Mouse (Mus musculus): ENCODE data around the gene Pbp2. TPM values are rescaled to one million over a fixed set of nuclear protein-coding genes. Genes with fewer than 3 reads are reported as not detected.

The Pbp2 gene
- total and polyA plus RNA-seq, 3 experiments, result not detected

DNA sequence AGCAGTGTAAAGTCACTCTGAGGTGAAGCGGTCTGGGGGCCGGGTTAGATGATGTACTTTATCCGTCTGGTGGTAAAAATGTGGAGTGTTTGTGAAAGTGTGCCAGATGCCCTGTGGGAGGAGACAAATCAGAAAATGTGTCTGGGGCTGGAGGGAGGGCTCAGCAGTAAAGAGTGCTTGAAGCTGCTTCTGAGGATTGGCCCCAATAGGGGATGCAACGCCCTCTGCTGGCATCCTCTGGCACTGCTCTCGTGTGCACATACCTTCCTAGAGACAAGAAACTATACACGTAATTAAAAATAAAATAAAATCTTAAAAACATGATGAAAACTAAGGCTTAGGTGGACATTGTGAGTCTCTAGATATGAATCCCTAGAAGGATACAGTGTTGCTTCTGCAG is 49.8 kb downstream of the Pbp2 start:
- H3K9ac ChIP-seq (ENCODE audit: low read depth, low read length), result no peak overlapping the region
- no peaks in the 10 kb centered on the region for H3K4me1 ChIP-seq (ENCODE audit: control insufficient read depth, insufficient read depth, low read length)
- H3K27ac ChIP-seq, result no peak overlapping the region
- intact Hi-C loops (cut with DNase I), result no loop called here
- no peak overlapping the region for H3K4me3 ChIP-seq
- no peaks in the 10 kb centered on the region for H3K27me3 ChIP-seq (ENCODE audit: control insufficient read depth, insufficient read depth, low read length)
- no peaks in the 10 kb centered on the region for H3K36me3 ChIP-seq (ENCODE audit: control insufficient read depth, insufficient read depth, low read length)
- DNase-seq, result no peak
- no peak for TF ChIP-seq EP300 (IDR thresholded peaks at IDR 0.05; ENCODE audit: insufficient read depth, low read depth, low read length)
- 0 out of 2 replicates have a peak, but pooled peaks have one; percentile 12 for TF ChIP-seq CTCF (IDR thresholded peaks at IDR 0.05)
- no peak for TF ChIP-seq POLR2A (IDR thresholded peaks at IDR 0.05; ENCODE audit: insufficient read depth, low read depth, low read length)
- H3K79me2 ChIP-seq (replicated peaks; ENCODE audit: control insufficient read depth, insufficient read depth, low read length), result no peaks in the 10 kb centered on the region
- WGBS, result 94% methylated on average over 6 of the region's 6 CpGs

Other genes starting within 250 kb of the Pbp2 start
- 1 to 10 TPM; 1.2 to 2.9 TPM for gene Gprc5a, start 244.8 kb downstream of the Pbp2 start, total RNA-seq (2021)
- 1.4 and 3.4 TPM in 2 replicates for gene Gprc5a, start 244.8 kb downstream of the Pbp2 start, polyA plus RNA-seq (2012; rRNA removed)
- gene Gprc5d, start 192.1 kb downstream of the Pbp2 start, total RNA-seq (2021), result not detected
- not detected in 2 replicates for gene Gprc5d, start 192.1 kb downstream of the Pbp2 start, polyA plus RNA-seq (2012; rRNA removed)
- 1 to 10 TPM; 6.4 to 9.5 TPM for gene Fam234b, start 112.4 kb downstream of the Pbp2 start, total RNA-seq (2021)
- gene Fam234b, start 112.4 kb downstream of the Pbp2 start, polyA plus RNA-seq (2012; rRNA removed), result 5.8 TPM in 2 replicates
- gene Hebp1, start 112.4 kb downstream of the Pbp2 start, total RNA-seq (2021), result 10 to 100 TPM; 46.6 to 57.8 TPM
- gene Hebp1, start 112.4 kb downstream of the Pbp2 start, polyA plus RNA-seq (2012; rRNA removed), result 11.3 and 14.1 TPM in 2 replicates
- gene Gsg1, start 56.1 kb downstream of the Pbp2 start, total RNA-seq (2021), result under 1 TPM; 0.34 to 0.68 TPM
- gene Gsg1, start 56.1 kb downstream of the Pbp2 start, polyA plus RNA-seq (2012; rRNA removed), result 2.7 and 3.0 TPM in 2 replicates
- 10 to 100 TPM; 33.5 to 49.0 TPM for gene Emp1, start 52.1 kb upstream of the Pbp2 start, total RNA-seq (2021)
- gene Emp1, start 52.1 kb upstream of the Pbp2 start, polyA plus RNA-seq (2012; rRNA removed), result 52.4 and 125 TPM in 2 replicates